In the genomic region with DNA sequence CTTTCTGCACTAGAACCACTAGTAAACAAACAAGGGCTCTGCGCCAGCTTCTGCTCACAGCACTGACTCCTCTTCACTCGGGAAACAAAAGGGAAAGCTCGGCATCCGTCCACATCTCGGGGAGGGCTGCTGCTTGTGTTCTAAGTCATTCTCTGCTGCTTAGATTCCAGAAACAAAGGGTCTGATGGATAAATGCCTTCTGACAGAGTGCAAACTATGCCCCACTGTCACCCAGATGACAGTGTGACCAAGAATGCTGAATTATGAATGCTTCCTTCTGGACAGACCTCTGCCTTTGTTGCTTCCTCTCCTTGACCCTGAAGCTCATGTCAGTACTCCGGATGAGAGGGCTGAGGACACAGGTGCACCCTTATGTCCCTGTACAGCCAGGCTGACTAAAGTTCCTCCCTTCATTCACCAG, we compare ENCODE assay signal across 9 mouse cellular contexts.
DNase-seq lines count a peak whose midpoint lies in the region; ATAC-seq lines count a peak whose summit lies in the region.
"Had no signal": no experiment of that assay in that cellular context is flagged by ENCODE, and none has a peak within 500 bp of the region (broad histone marks: within the 10 kb centered on the region; RNA-seq: fewer than 3 reads in every experiment).

No protein-coding gene starts in this region.

- intact Hi-C loops in left cerebral cortex, postnatal 10 days (cut with DNase I) = no loop called here

- H3K4me1 ChIP-seq in hindbrain, embryonic 13.5 days (replicated peaks) = peaks cover 4% of the 10 kb centered on the region
- H3K4me1 ChIP-seq in liver, embryonic 12.5 days = peaks cover 9% of the 10 kb centered on the region; the same call in 1 of the 2 replicates
- H3K4me1 ChIP-seq in heart, embryonic 12.5 days (replicated peaks) = no peaks in the 10 kb centered on the region

- peak; percentile 44 for DNase-seq in lung, postnatal 10 days
- no peak for DNase-seq in lung, adult 18-20 months
- peak; percentile 75 for DNase-seq in cerebellum, adult 11-12 months
- DNase-seq in left cerebral cortex, postnatal 10 days (ENCODE audit: extremely low spot score in 1 of 2, low spot score in 2 of 2) = peak; percentile 13 to 36
- peak; percentile 81 for DNase-seq in telencephalon, adult 2 months (ENCODE audit: low read depth, low spot score)

- no peaks in the 10 kb centered on the region for H3K9me3 ChIP-seq in hindbrain, embryonic 13.5 days
- no peaks in the 10 kb centered on the region for H3K9me3 ChIP-seq in liver, embryonic 12.5 days (replicated peaks)
- no peaks in the 10 kb centered on the region for H3K9me3 ChIP-seq in heart, embryonic 12.5 days (replicated peaks)

- peak overlapping the region; percentile 40; the same call in 1 of the 2 replicates for H3K27ac ChIP-seq in hindbrain, embryonic 13.5 days
- no peak overlapping the region for H3K27ac ChIP-seq in liver, embryonic 12.5 days
- no peak overlapping the region for H3K27ac ChIP-seq in heart, embryonic 12.5 days (ENCODE audit: poor library complexity, severe bottlenecking)

- no peaks in the 10 kb centered on the region for H3K27me3 ChIP-seq in hindbrain, embryonic 13.5 days
- H3K27me3 ChIP-seq in liver, embryonic 12.5 days (replicated peaks) = no peaks in the 10 kb centered on the region
- no peaks in the 10 kb centered on the region for H3K27me3 ChIP-seq in heart, embryonic 12.5 days (replicated peaks)

- peak; percentile 83 for ATAC-seq in hindbrain, embryonic 13.5 days (ENCODE audit: low FRiP score)
- no peak for ATAC-seq in liver, embryonic 12.5 days
- no peak for ATAC-seq in heart, embryonic 12.5 days (ENCODE audit: insufficient number of reproducible peaks, low FRiP score)

- no peak overlapping the region for H3K9ac ChIP-seq in hindbrain, embryonic 13.5 days
- H3K9ac ChIP-seq in liver, embryonic 12.5 days = no peak overlapping the region
- no peak overlapping the region for H3K9ac ChIP-seq in heart, embryonic 12.5 days

- no peak overlapping the region; the same call in 1 of the 2 replicates for H3K4me2 ChIP-seq in hindbrain, embryonic 13.5 days
- no peak overlapping the region for H3K4me2 ChIP-seq in liver, embryonic 12.5 days
- H3K4me2 ChIP-seq in heart, embryonic 12.5 days = no peak overlapping the region

- H3K4me3 ChIP-seq in hindbrain, embryonic 13.5 days = no peak overlapping the region
- no peak overlapping the region for H3K4me3 ChIP-seq in liver, embryonic 12.5 days
- no peak overlapping the region for H3K4me3 ChIP-seq in heart, embryonic 12.5 days
- H3K4me3 ChIP-seq: myocyte had no signal

- H3K36me3 ChIP-seq in hindbrain, embryonic 13.5 days = no peaks in the 10 kb centered on the region
- H3K36me3 ChIP-seq in liver, embryonic 12.5 days = no peaks in the 10 kb centered on the region
- no peaks in the 10 kb centered on the region for H3K36me3 ChIP-seq in heart, embryonic 12.5 days

- WGBS in hindbrain, embryonic 13.5 days = 27% methylated on average over 6 of the region's 6 CpGs
- WGBS in liver, embryonic 12.5 days (ENCODE audit: insufficient replicate concordance) = 74% methylated on average over 6 of the region's 6 CpGs
- 66% methylated on average over 6 of the region's 6 CpGs for WGBS in heart, embryonic 12.5 days

Comparison
In these comparisons a context has a peak if more than half of its experiments do, and no peak if none do; other contexts are left out.
1. DNase-seq: peak in lung, postnatal 10 days (single experiment), cerebellum, adult 11-12 months (single experiment), left cerebral cortex, postnatal 10 days (2 of 2) and telencephalon, adult 2 months (single experiment); none in lung, adult 18-20 months (0 of 2).